Mouse (Mus musculus) heart, adult 2 months (tissue): ENCODE data around the gene Gpx7.

Experiments used
- CTCF ChIP-seq: fragments of 200-600 bp; IDR thresholded peaks from 2 replicates; pipeline ENCODE4 v1.8.1; 2022; ENCODE audit warnings: antibody characterized with exemption, mild to moderate bottlenecking, moderate library complexity
- EP300 ChIP-seq: fragments of 200-500 bp; IDR thresholded peaks from 2 replicates; pipeline ENCODE4 v1.6.1; 2011; ENCODE audit warnings: low read depth, low read length, control low read depth; ENCODE audit not compliant: insufficient read depth
- POLR2A ChIP-seq: fragments of 200-500 bp; IDR thresholded peaks from 2 replicates; pipeline ENCODE4 v1.6.1; 2011; ENCODE audit warnings: mild to moderate bottlenecking, low read depth, low read length, control low read depth; ENCODE audit not compliant: insufficient read depth

GRCm38 (mm10) chr4:108371421-108371820 lies 35.3 kb downstream of the Gpx7 start:
- TF ChIP-seq CTCF = no peak
- TF ChIP-seq EP300 = no peak
- TF ChIP-seq POLR2A = no peak
